Mouse (Mus musculus): Measurements from ENCODE around the gene Lrrc1.

The Lrrc1 gene

GRCm38 (mm10) chr9:77385611-77386010, 159.1 kb downstream of the Lrrc1 start:
- DNase-seq (ENCODE audit: low spot score): no peak

- DNase-seq (ENCODE audit: low spot score): no peak
These were observed 160.0 kb downstream of the Lrrc1 start for GRCm38 (mm10) chr9:77384651-77385050.

GRCm38 (mm10) chr9:77383951-77384350, 160.7 kb downstream of the Lrrc1 start:
- DNase-seq (ENCODE audit: low spot score): no peak

GRCm38 (mm10) chr9:77382514-77382913, 162.2 kb downstream of the Lrrc1 start:
- peak; percentile 27 for DNase-seq (ENCODE audit: low spot score)

GRCm38 (mm10) chr9:77381565-77381964, 163.1 kb downstream of the Lrrc1 start:
- peak; percentile 84 for DNase-seq (ENCODE audit: low spot score)
